In genomic region chr9:52782520-52782919, GRCm38 (mm10) we compare ENCODE assay signal across 22 mouse cellular contexts.
DNase-seq lines count a peak whose midpoint lies in the region; ATAC-seq lines count a peak whose summit lies in the region.
"Had no signal": no experiment of that assay in that cellular context is flagged by ENCODE, and none has a peak within 500 bp of the region (broad histone marks: within the 10 kb centered on the region; RNA-seq: fewer than 3 reads in every experiment).

No protein-coding gene starts in this region.

- H3K36me3 ChIP-seq in embryonic facial prominence, embryonic 15.5 days, result no peaks in the 10 kb centered on the region
- no peaks in the 10 kb centered on the region for H3K36me3 ChIP-seq in embryonic facial prominence, embryonic 10.5 days (replicated peaks)
- H3K36me3 ChIP-seq: embryonic facial prominence, embryonic 13.5 days; G1E had no signal

- no peak for ATAC-seq in embryonic facial prominence, embryonic 15.5 days (ENCODE audit: insufficient number of reproducible peaks, low FRiP score, low TSS enrichment, low read depth)
- ATAC-seq in frontal cortex, adult (ENCODE audit: low TSS enrichment), result peak; percentile 90
- ATAC-seq: activated CD4-positive, CD25-positive, alpha-beta regulatory T cell, adult 4 months; CD4-positive, CD25-positive, alpha-beta regulatory T cell, adult 4 months; forebrain, embryonic 13.5 days; forebrain, embryonic 16.5 days; Patski had no signal

- H3K4me2 ChIP-seq in embryonic facial prominence, embryonic 15.5 days (replicated peaks), result no peak overlapping the region
- H3K4me2 ChIP-seq: embryonic facial prominence, embryonic 13.5 days; forebrain, embryonic 13.5 days had no signal

- 57% methylated on average over 3 of the region's 3 CpGs for WGBS in embryonic facial prominence, embryonic 15.5 days
- 84% methylated on average over 3 of the region's 3 CpGs for WGBS in embryonic facial prominence, embryonic 10.5 days

- no peak for DNase-seq in embryonic facial prominence, embryonic 10.5 days (ENCODE audit: low spot score)
- DNase-seq in frontal cortex, postnatal 25 days (ENCODE audit: low spot score in 2 of 2), result no peak
- peak; percentile 46 for DNase-seq in brain, adult 2 months (ENCODE audit: low read depth, low spot score)
- no peak for DNase-seq in adrenal gland, postnatal 25 days
- DNase-seq: adrenal gland, adult 8-10 months; adrenal gland, postnatal 14 days; B cell, adult 2 months; cerebellum, adult 11-12 months; cerebellum, adult 2 months; cerebellum, adult 9-10 months; cerebellum, postnatal 10 days; cerebellum, postnatal 25 days had no signal

- H3K4me1 ChIP-seq in embryonic facial prominence, embryonic 15.5 days, result no peaks in the 10 kb centered on the region
- H3K4me1 ChIP-seq in embryonic facial prominence, embryonic 10.5 days, result 0 out of 2 replicates have a peak, but pooled peaks cover under 1% of the 10 kb centered on the region
- H3K4me1 ChIP-seq: embryonic facial prominence, embryonic 13.5 days; forebrain, embryonic 13.5 days had no signal

- no peaks in the 10 kb centered on the region for H3K27me3 ChIP-seq in embryonic facial prominence, embryonic 15.5 days
- H3K27me3 ChIP-seq in embryonic facial prominence, embryonic 10.5 days (replicated peaks; ENCODE audit: low read depth, poor library complexity, severe bottlenecking), result no peaks in the 10 kb centered on the region
- H3K27me3 ChIP-seq: CH12.LX; embryonic facial prominence, embryonic 13.5 days; forebrain, embryonic 13.5 days; Patski had no signal

- no peaks in the 10 kb centered on the region for H3K9me3 ChIP-seq in embryonic facial prominence, embryonic 15.5 days (replicated peaks)
- H3K9me3 ChIP-seq in embryonic facial prominence, embryonic 10.5 days, result no peaks in the 10 kb centered on the region
- H3K9me3 ChIP-seq: embryonic facial prominence, embryonic 13.5 days; forebrain, embryonic 13.5 days; G1E had no signal

- H3K27ac ChIP-seq in embryonic facial prominence, embryonic 15.5 days (replicated peaks), result 0 out of 2 replicates have a peak overlapping the region, but pooled peaks have one; percentile 44
- no peak overlapping the region for H3K27ac ChIP-seq in embryonic facial prominence, embryonic 10.5 days (replicated peaks)
- H3K27ac ChIP-seq: embryonic facial prominence, embryonic 13.5 days; forebrain, embryonic 13.5 days had no signal

- H3K4me3 ChIP-seq in embryonic facial prominence, embryonic 15.5 days (replicated peaks), result no peak overlapping the region
- no peak overlapping the region for H3K4me3 ChIP-seq in embryonic facial prominence, embryonic 10.5 days
- H3K4me3 ChIP-seq: embryonic facial prominence, embryonic 13.5 days; forebrain, embryonic 13.5 days had no signal

- H3K9ac ChIP-seq in embryonic facial prominence, embryonic 15.5 days, result no peak overlapping the region
- H3K9ac ChIP-seq: embryonic facial prominence, embryonic 13.5 days; forebrain, embryonic 13.5 days had no signal
